In the genomic region with DNA sequence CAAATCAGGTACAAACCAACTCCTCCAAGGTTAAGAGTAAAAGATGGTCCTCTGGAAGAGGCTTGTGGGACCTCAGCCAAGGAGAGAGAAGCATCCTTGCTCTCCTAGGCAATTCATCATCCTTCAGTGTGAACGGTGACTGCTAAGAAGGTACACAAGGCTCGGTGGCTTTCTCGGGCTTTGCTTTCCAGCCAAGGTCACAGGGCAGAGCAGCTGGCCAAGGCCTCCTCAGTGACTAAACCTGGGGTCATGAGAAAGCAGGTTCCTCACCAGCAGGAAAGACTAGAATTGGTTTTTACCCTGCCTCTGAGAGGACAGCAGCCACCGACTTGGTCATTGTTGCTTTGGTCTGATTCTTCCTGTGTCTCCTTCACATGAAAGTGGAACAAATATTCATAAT, we compare ENCODE assay signal across 21 mouse cellular contexts.
A peak's percentile ranks its signal among the peaks of the same experiment; 100 is the strongest.
DNase-seq lines count a peak whose midpoint lies in the region; ATAC-seq lines count a peak whose summit lies in the region.
"Had no signal": no experiment of that assay in that cellular context is flagged by ENCODE, and none has a peak within 500 bp of the region (broad histone marks: within the 10 kb centered on the region; RNA-seq: fewer than 3 reads in every experiment).

No protein-coding gene starts in this region.

- H3K4me1 ChIP-seq in limb, embryonic 13.5 days, result peaks cover 12% of the 10 kb centered on the region
- H3K4me1 ChIP-seq in limb, embryonic 10.5 days, result peaks cover 12% of the 10 kb centered on the region
- H3K4me1 ChIP-seq in embryonic facial prominence, embryonic 13.5 days, result peaks cover 14% of the 10 kb centered on the region
- H3K4me1 ChIP-seq: heart, embryonic 13.5 days; liver, embryonic 12.5 days; megakaryocyte, embryonic 14.5 days; midbrain, embryonic 13.5 days had no signal

- no peaks in the 10 kb centered on the region for H3K27me3 ChIP-seq in limb, embryonic 13.5 days
- H3K27me3 ChIP-seq in limb, embryonic 10.5 days (ENCODE audit: low read depth, poor library complexity, severe bottlenecking), result no peaks in the 10 kb centered on the region
- H3K27me3 ChIP-seq in embryonic facial prominence, embryonic 13.5 days, result no peaks in the 10 kb centered on the region
- H3K27me3 ChIP-seq: heart, embryonic 13.5 days; intestine, embryonic 15.5 days; limb, embryonic 12.5 days; liver, embryonic 12.5 days; megakaryocyte, embryonic 14.5 days; midbrain, embryonic 13.5 days had no signal

- no peaks in the 10 kb centered on the region for H3K36me3 ChIP-seq in limb, embryonic 13.5 days
- H3K36me3 ChIP-seq in limb, embryonic 10.5 days, result no peaks in the 10 kb centered on the region
- no peaks in the 10 kb centered on the region for H3K36me3 ChIP-seq in embryonic facial prominence, embryonic 13.5 days
- H3K36me3 ChIP-seq: heart, embryonic 13.5 days; intestine, embryonic 15.5 days; limb, embryonic 12.5 days; liver, embryonic 12.5 days; midbrain, embryonic 13.5 days had no signal

- DNase-seq in limb, embryonic 10.5 days (ENCODE audit: low spot score), result no peak
- peak; percentile 31 for DNase-seq in adrenal gland, postnatal 25 days
- DNase-seq in B cell, adult 2 months, result no peak
- no peak for DNase-seq in right cerebral cortex, postnatal 10 days (ENCODE audit: low spot score in 2 of 2)
- DNase-seq in layer of hippocampus, adult 9-10 months (ENCODE audit: low spot score), result no peak
- DNase-seq: cerebellum, adult 8-10 months; cerebellum, postnatal 25 days; kidney, adult 8-10 months; liver, postnatal 0 days; right cerebral cortex, postnatal 14 days had no signal

- no peak overlapping the region for H3K4me3 ChIP-seq in limb, embryonic 13.5 days
- H3K4me3 ChIP-seq in limb, embryonic 10.5 days, result no peak overlapping the region
- H3K4me3 ChIP-seq in embryonic facial prominence, embryonic 13.5 days, result no peak overlapping the region
- H3K4me3 ChIP-seq: heart, embryonic 13.5 days; intestine, embryonic 15.5 days; limb, embryonic 12.5 days; liver, embryonic 12.5 days; megakaryocyte, embryonic 14.5 days; midbrain, embryonic 13.5 days had no signal

- H3K27ac ChIP-seq in limb, embryonic 13.5 days, result no peak overlapping the region
- no peak overlapping the region for H3K27ac ChIP-seq in limb, embryonic 10.5 days
- H3K27ac ChIP-seq in embryonic facial prominence, embryonic 13.5 days, result no peak overlapping the region
- H3K27ac ChIP-seq: heart, embryonic 13.5 days; hindbrain, postnatal 0 days; intestine, embryonic 15.5 days; kidney, postnatal 0 days; limb, embryonic 12.5 days; liver, embryonic 12.5 days; midbrain, embryonic 13.5 days had no signal

- H3K4me2 ChIP-seq in limb, embryonic 13.5 days (replicated peaks), result peak overlapping the region; percentile 21
- peak overlapping the region; percentile 24; the same call in 1 of the 2 replicates for H3K4me2 ChIP-seq in embryonic facial prominence, embryonic 13.5 days
- H3K4me2 ChIP-seq: heart, embryonic 13.5 days; intestine, embryonic 15.5 days; limb, embryonic 12.5 days; liver, embryonic 12.5 days; midbrain, embryonic 13.5 days had no signal

- H3K9me3 ChIP-seq in limb, embryonic 13.5 days, result 0 out of 2 replicates have a peak, but pooled peaks cover 4% of the 10 kb centered on the region
- H3K9me3 ChIP-seq in limb, embryonic 10.5 days (replicated peaks), result no peaks in the 10 kb centered on the region
- H3K9me3 ChIP-seq in embryonic facial prominence, embryonic 13.5 days, result no peaks in the 10 kb centered on the region
- H3K9me3 ChIP-seq: intestine, embryonic 15.5 days; limb, embryonic 12.5 days; liver, embryonic 12.5 days; midbrain, embryonic 13.5 days had no signal

- ATAC-seq in limb, embryonic 13.5 days (ENCODE audit: low FRiP score, low read depth), result no peak
- ATAC-seq in embryonic facial prominence, embryonic 13.5 days (ENCODE audit: insufficient number of reproducible peaks, insufficient read depth, low FRiP score, low TSS enrichment, low read depth), result no peak
- ATAC-seq: forebrain, embryonic 14.5 days; hindbrain, postnatal 0 days; liver, embryonic 12.5 days; liver, postnatal 0 days; midbrain, embryonic 13.5 days had no signal

- 75% methylated on average over 4 of the region's 4 CpGs for WGBS in limb, embryonic 13.5 days
- 77% methylated on average over 4 of the region's 4 CpGs for WGBS in limb, embryonic 10.5 days
- WGBS in embryonic facial prominence, embryonic 13.5 days, result 83% methylated on average over 4 of the region's 4 CpGs

- no peak overlapping the region for H3K9ac ChIP-seq in limb, embryonic 13.5 days
- H3K9ac ChIP-seq in embryonic facial prominence, embryonic 13.5 days, result no peak overlapping the region
- H3K9ac ChIP-seq: heart, embryonic 13.5 days; intestine, embryonic 15.5 days; limb, embryonic 12.5 days; liver, embryonic 12.5 days; liver, postnatal 0 days; midbrain, embryonic 13.5 days had no signal
